Mouse (Mus musculus): ENCODE measurements around the gene Myh6.

Myh6 gene

GRCm38 (mm10) chr14:54994136-54994868, 27.6 kb upstream of the Myh6 start, which contains the start of gene Myh7:
Gene Myh7, minus strand, starts transcription at chr14:54994626.
- peak; percentile 91 for DNase-seq

- peak; percentile 79 for DNase-seq
Observed at GRCm38 (mm10) chr14:54993636-54994035, 26.9 kb upstream of the Myh6 start.

GRCm38 (mm10) chr14:54992196-54992595, 25.5 kb upstream of the Myh6 start:
- no peak for DNase-seq

- peak; percentile 78 for DNase-seq
Observed at GRCm38 (mm10) chr14:54989886-54990441, 23.2 kb upstream of the Myh6 start.

GRCm38 (mm10) chr14:54988882-54989281, 22.2 kb upstream of the Myh6 start:
- peak; percentile 74 for DNase-seq

- peak; percentile 92 for DNase-seq
Observed at GRCm38 (mm10) chr14:54988350-54988874, 21.7 kb upstream of the Myh6 start.

- DNase-seq: no peak
Observed at GRCm38 (mm10) chr14:54981934-54982333, 15.2 kb upstream of the Myh6 start.

GRCm38 (mm10) chr14:54978664-54979063, 11.9 kb upstream of the Myh6 start:
- DNase-seq: peak; percentile 88

GRCm38 (mm10) chr14:54976633-54977032, 9.9 kb upstream of the Myh6 start, which contains the start of gene Gm17428:
Gene Gm17428, plus strand, starts transcription at chr14:54976933.
- no peak for DNase-seq

- DNase-seq: no peak
Observed at GRCm38 (mm10) chr14:54974068-54974791, 7.5 kb upstream of the Myh6 start.

GRCm38 (mm10) chr14:54972786-54973185, 6.1 kb upstream of the Myh6 start:
- peak; percentile 93 for DNase-seq

- peak; percentile 98 for DNase-seq
Observed at GRCm38 (mm10) chr14:54968344-54968743, 1.6 kb upstream of the Myh6 start.

- DNase-seq: peak; percentile 98
Observed at GRCm38 (mm10) chr14:54967874-54968273, 1.1 kb upstream of the Myh6 start.

- DNase-seq: no peak
Observed at GRCm38 (mm10) chr14:54965631-54966030, 1.1 kb downstream of the Myh6 start.

- no peak for DNase-seq
Observed at GRCm38 (mm10) chr14:54965044-54965443, 1.7 kb downstream of the Myh6 start.

GRCm38 (mm10) chr14:54963727-54964126, 3.0 kb downstream of the Myh6 start:
- no peak for DNase-seq

GRCm38 (mm10) chr14:54962714-54963113, 4.0 kb downstream of the Myh6 start:
- DNase-seq: no peak

- no peak for DNase-seq
Observed at GRCm38 (mm10) chr14:54961487-54961886, 5.2 kb downstream of the Myh6 start.

- DNase-seq: no peak
Observed at GRCm38 (mm10) chr14:54960769-54961168, 6.0 kb downstream of the Myh6 start.

GRCm38 (mm10) chr14:54959853-54960613, 6.7 kb downstream of the Myh6 start:
- DNase-seq: peak; percentile 94

GRCm38 (mm10) chr14:54959197-54959596, 7.5 kb downstream of the Myh6 start:
- DNase-seq: no peak

- no peak for DNase-seq
Observed at GRCm38 (mm10) chr14:54958503-54958902, 8.2 kb downstream of the Myh6 start.

GRCm38 (mm10) chr14:54956533-54956932, 10.2 kb downstream of the Myh6 start:
- DNase-seq: no peak

All from heart, adult 11 months (tissue).